Mouse (Mus musculus) common myeloid progenitor, adult 5-6 weeks (primary cell): ENCODE data around the gene Ppp1r7. TPM values are rescaled to one million over a fixed set of nuclear protein-coding genes. Genes with fewer than 3 reads are reported as not detected.

ENCODE experiments used
- ATAC-seq: replicated peaks from 2 replicates; pipeline ENCODE4 v1.8.0; 2016; ENCODE audit warnings: low read depth, mild to moderate bottlenecking, moderate TSS enrichment, inconsistent platforms; ENCODE audit not compliant: poor library complexity, severe bottlenecking
- total RNA-seq: library from RNA; stranded (forward); fragments of 200-1000, 187-1606 nt; gene quantifications from 2 replicates; pipeline ENCODE4 v1.2.3, GENCODE M21; 2017

Gene Ppp1r7
- total RNA-seq, 1 experiment from 2014 or later: 53.9 TPM

GRCm38 (mm10) chr1:93403403-93403802 lies 60.7 kb downstream of the Ppp1r7 start:
- no peak for ATAC-seq

Other genes with a start within 250 kb of the Ppp1r7 start
- gene Kif1a, start 240.9 kb upstream of the Ppp1r7 start, total RNA-seq: not detected in 2 replicates
- gene Agxt, start 207.6 kb upstream of the Ppp1r7 start, total RNA-seq: not detected in 2 replicates
- not detected in 2 replicates for gene 2310007B03Rik, start 181.9 kb upstream of the Ppp1r7 start, total RNA-seq
- not detected in 2 replicates for gene Crocc2, start 174.1 kb upstream of the Ppp1r7 start, total RNA-seq
- 0.18 and 0.24 TPM in 2 replicates for gene Sned1, start 107.0 kb upstream of the Ppp1r7 start, total RNA-seq
- gene Mterf4, start 36.9 kb upstream of the Ppp1r7 start, total RNA-seq: 15.4 and 23.1 TPM in 2 replicates
- gene Pask, start 628 bp downstream of the Ppp1r7 start, total RNA-seq: 13.4 and 21.1 TPM in 2 replicates
- gene Ano7, start 31.1 kb downstream of the Ppp1r7 start, total RNA-seq: 0.23 TPM in 1 of 2 replicates, not detected in the other
- gene Hdlbp, start 136.0 kb downstream of the Ppp1r7 start, total RNA-seq: 98.0 and 109 TPM in 2 replicates
- 3.0 and 3.2 TPM in 2 replicates for gene Farp2, start 169.2 kb downstream of the Ppp1r7 start, total RNA-seq